In the genomic region with DNA sequence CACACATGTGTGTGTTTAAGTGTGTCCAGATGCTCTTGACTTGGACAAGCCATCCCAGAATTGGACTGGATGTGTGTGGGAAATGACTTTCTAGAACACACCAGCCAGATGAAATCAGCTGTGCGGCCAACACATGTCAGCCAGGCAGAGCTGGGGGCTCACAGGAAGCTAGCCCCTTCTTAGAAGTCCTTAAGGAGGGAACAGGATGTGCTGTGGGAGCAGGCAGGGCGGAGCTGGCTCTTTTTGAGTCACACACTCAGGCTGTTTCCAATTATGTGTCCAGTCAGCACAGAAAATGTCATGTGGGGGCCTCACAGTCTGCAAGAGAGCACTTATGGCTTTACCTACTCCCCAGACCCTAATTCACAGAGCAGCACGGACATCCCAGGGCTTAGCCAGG, we compare ENCODE assay signal across 9 mouse cellular contexts. TPM values are rescaled to one million over a fixed set of nuclear protein-coding genes. Genes with fewer than 3 reads are reported as not detected.
DNase-seq lines count a peak whose midpoint lies in the region; ATAC-seq and TF ChIP-seq lines count a peak whose summit lies in the region.
"Had no signal": no experiment of that assay in that cellular context is flagged by ENCODE, and none has a peak within 500 bp of the region (broad histone marks: within the 10 kb centered on the region; RNA-seq: fewer than 3 reads in every experiment).

No protein-coding gene starts in this region.

- peaks cover 12% of the 10 kb centered on the region for H3K4me1 ChIP-seq in megakaryocyte, embryonic 14.5 days
- peaks cover 10% of the 10 kb centered on the region; the same call in 1 of the 2 replicates for H3K4me1 ChIP-seq in heart, postnatal 0 days (ENCODE audit: control insufficient read depth, insufficient read depth)
- H3K4me1 ChIP-seq in stomach, embryonic 16.5 days (ENCODE audit: control insufficient read depth, insufficient read depth, low read length): peaks cover 21% of the 10 kb centered on the region

- no peak for ATAC-seq in megakaryocyte, adult 5-6 weeks (ENCODE audit: poor library complexity, severe bottlenecking)
- peak; percentile 47; the same call in 1 of the 2 replicates for ATAC-seq in heart, postnatal 0 days (ENCODE audit: insufficient read depth, low read depth)
- ATAC-seq in stomach, embryonic 16.5 days (ENCODE audit: insufficient read depth, low FRiP score): peak; percentile 41

- H3K27me3 ChIP-seq in megakaryocyte, embryonic 14.5 days (replicated peaks): peaks cover 46% of the 10 kb centered on the region
- H3K27me3 ChIP-seq in heart, postnatal 0 days (ENCODE audit: control insufficient read depth, insufficient read depth, low read length): no peaks in the 10 kb centered on the region
- H3K27me3 ChIP-seq in stomach, embryonic 16.5 days (ENCODE audit: control insufficient read depth, insufficient read depth, low read length): no peaks in the 10 kb centered on the region

- 63% methylated on average over 3 of the region's 3 CpGs for WGBS in heart, postnatal 0 days
- WGBS in stomach, embryonic 16.5 days: 50% methylated on average over 3 of the region's 3 CpGs

- H3K9ac ChIP-seq in heart, postnatal 0 days (replicated peaks; ENCODE audit: low read depth, low read length): no peak overlapping the region
- H3K9ac ChIP-seq in stomach, embryonic 16.5 days (ENCODE audit: low read length): 0 out of 2 replicates have a peak overlapping the region, but pooled peaks have one; percentile 46

- H3K4me3 ChIP-seq in megakaryocyte, embryonic 14.5 days (replicated peaks): peak overlapping the region; percentile 53
- no peak overlapping the region for H3K4me3 ChIP-seq in heart, postnatal 0 days (ENCODE audit: low read depth, low read length)
- H3K4me3 ChIP-seq in stomach, embryonic 16.5 days (replicated peaks; ENCODE audit: low read length): no peak overlapping the region
- H3K4me3 ChIP-seq: left cerebral cortex, adult 2 months had no signal

- no peak for TF ChIP-seq CTCF in heart, postnatal 0 days (IDR thresholded peaks at IDR 0.05; ENCODE audit: low read depth)

- no peak for TF ChIP-seq EP300 in heart, postnatal 0 days (IDR thresholded peaks at IDR 0.05; ENCODE audit: low read depth)

- peak overlapping the region; percentile 69 for H3K27ac ChIP-seq in heart, postnatal 0 days (ENCODE audit: low read depth)
- peak overlapping the region; percentile 82 for H3K27ac ChIP-seq in stomach, embryonic 16.5 days (ENCODE audit: low read length)
- H3K27ac ChIP-seq: left cerebral cortex, adult 2 months had no signal

- no peak overlapping the region for H3K4me2 ChIP-seq in heart, postnatal 0 days (ENCODE audit: low read depth, low read length)
- H3K4me2 ChIP-seq in stomach, embryonic 16.5 days (ENCODE audit: low read depth, low read length): no peak overlapping the region

- H3K9me3 ChIP-seq in megakaryocyte, embryonic 14.5 days: 0 out of 2 replicates have a peak, but pooled peaks cover 3% of the 10 kb centered on the region
- H3K9me3 ChIP-seq in heart, postnatal 0 days (replicated peaks; ENCODE audit: control insufficient read depth, low read length): no peaks in the 10 kb centered on the region
- no peaks in the 10 kb centered on the region for H3K9me3 ChIP-seq in stomach, embryonic 16.5 days (replicated peaks; ENCODE audit: control insufficient read depth, low read length)

- peak; percentile 43 for DNase-seq in heart, postnatal 0 days (ENCODE audit: low spot score)
- peak; percentile 12 to 38 for DNase-seq in kidney, postnatal 36 days
- DNase-seq in layer of hippocampus, postnatal 36 days: no peak
- DNase-seq in cerebellum, postnatal 14 days: no peak
- DNase-seq in urinary bladder, adult 2 months (ENCODE audit: low spot score): no peak

- no peaks in the 10 kb centered on the region for H3K36me3 ChIP-seq in megakaryocyte, embryonic 14.5 days (replicated peaks; ENCODE audit: low read length)
- H3K36me3 ChIP-seq in heart, postnatal 0 days (replicated peaks; ENCODE audit: control insufficient read depth, insufficient read depth, low read length): no peaks in the 10 kb centered on the region
- H3K36me3 ChIP-seq in stomach, embryonic 16.5 days (ENCODE audit: control insufficient read depth, insufficient read depth, low read length): no peaks in the 10 kb centered on the region

RNA-seq across cellular contexts. Expression of gene Col6a2, which starts 12.6 kb away (rescaled TPM):
- polyA plus RNA-seq in megakaryocyte, embryonic 14.5 days (2012; ENCODE audit: insufficient read depth, low replicate concordance): not detected in 2 replicates
- 0.13 TPM in 1 of 2 replicates, not detected in the other for total RNA-seq in megakaryocyte, adult 5-6 weeks (2015)
- not detected in 2 replicates for total RNA-seq in megakaryocyte, adult 5-6 weeks (2017)
- total RNA-seq in heart, postnatal 0 days (2014; rRNA removed; ENCODE audit: low replicate concordance): 133 and 156 TPM in 2 replicates
- 67.6 and 72.4 TPM in 2 replicates for polyA plus RNA-seq in heart, postnatal 0 days (2015; fragmentation: Nextera tagmentation; extraction: Ambion mirVana)
- 263 and 287 TPM in 2 replicates for polyA plus RNA-seq in stomach, embryonic 16.5 days (2015; fragmentation: Nextera tagmentation; extraction: Ambion mirVana)
- 1 to 10 TPM; 3.8 to 6.1 TPM for total RNA-seq in layer of hippocampus, postnatal 36 days (2021)
- polyA plus RNA-seq in urinary bladder, adult 2 months (2012; rRNA removed): 239 and 336 TPM in 2 replicates

Comparison
In these comparisons a context has a peak if more than half of its experiments do, and no peak if none do; other contexts are left out.
1. DNase-seq: peak in heart, postnatal 0 days (single experiment) and kidney, postnatal 36 days (2 of 2); none in layer of hippocampus, postnatal 36 days (0 of 2), cerebellum, postnatal 14 days (0 of 2) and urinary bladder, adult 2 months (single experiment).
2. RNA of gene Col6a2, which starts 12.6 kb away (polyA plus RNA-seq): 263 to 287 TPM in stomach, embryonic 16.5 days, 239 to 336 TPM in urinary bladder, adult 2 months and 67.6 to 72.4 TPM in heart, postnatal 0 days; not detected in megakaryocyte, embryonic 14.5 days; every median in the first group is over 10 times any median in the second.